Mouse (Mus musculus) liver, postnatal 0 days (tissue): ENCODE results near the gene Shisa9.

Experiments
- CTCF ChIP-seq: sonication (generic); IDR thresholded peaks from 2 replicates; pipeline ENCODE4 v1.5.1; 2016; ENCODE audit warnings: antibody characterized with exemption, low read depth
- EP300 ChIP-seq: IDR thresholded peaks from 2 replicates; pipeline ENCODE4 v1.6.1; 2016; ENCODE audit warnings: antibody characterized with exemption, low read depth, mild to moderate bottlenecking

DNA sequence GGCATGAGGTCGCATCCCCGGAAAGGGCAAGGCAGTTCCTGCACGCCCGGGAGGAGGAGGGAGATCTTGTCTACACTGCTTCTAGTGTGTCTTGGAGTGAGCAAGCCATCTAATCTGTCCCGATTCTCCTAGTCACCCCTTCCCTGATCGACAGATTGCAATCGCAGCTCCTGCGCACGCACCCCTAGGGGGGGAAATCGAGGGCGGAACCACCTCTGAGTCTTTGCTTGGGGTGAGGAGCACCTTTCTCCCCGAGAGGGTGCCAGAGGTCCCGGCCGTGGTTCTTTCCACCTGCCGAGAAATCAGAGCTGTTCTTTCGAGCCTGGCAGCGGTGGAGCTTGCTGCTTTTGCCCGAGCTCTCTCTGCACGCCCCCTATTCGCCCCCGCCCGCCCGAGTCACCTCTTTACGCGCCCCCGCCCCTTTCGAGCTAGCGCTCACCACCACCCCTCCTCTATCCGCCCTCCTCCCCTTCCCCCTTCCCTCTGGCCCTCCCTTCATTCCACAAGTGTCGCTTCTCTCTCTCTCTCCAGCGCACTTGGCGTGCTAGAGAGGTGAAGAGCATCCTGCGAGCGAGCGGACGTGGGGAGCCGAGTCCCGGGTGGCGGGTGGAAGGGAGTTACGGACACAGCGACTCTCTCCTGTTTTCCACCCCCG is at the start of gene Shisa9:
- TF ChIP-seq EP300 (no peak), CTCF (no peak)
